Mouse (Mus musculus) bone marrow macrophage, adult 2 months (primary cell): ENCODE measurements around the gene Tmed2.

ENCODE experiments used
- CTCF ChIP-seq: IDR thresholded peaks from 2 replicates; pipeline ENCODE4 v1.5.1; 2012; ENCODE audit warnings: low read depth, mild to moderate bottlenecking, low read length, moderate library complexity
- POLR2A ChIP-seq: IDR thresholded peaks from 2 replicates; pipeline ENCODE4 v1.6.1; 2012; ENCODE audit warnings: mild to moderate bottlenecking, low read depth, low read length, borderline replicate concordance

GRCm38 (mm10) chr5:124575467-124575866 lies 35.0 kb downstream of the Tmed2 start:
- TF ChIP-seq CTCF = no peak
- no peak for TF ChIP-seq POLR2A
